Comparison of ENCODE assay signal across 8 mouse cellular contexts in genomic region chr12:103371711-103372110, GRCm38 (mm10). TPM values are rescaled to one million over a fixed set of nuclear protein-coding genes. Genes with fewer than 3 reads are reported as not detected.
DNase-seq lines count a peak whose midpoint lies in the region; ATAC-seq and TF ChIP-seq lines count a peak whose summit lies in the region.

No protein-coding gene starts in this region.

- TF ChIP-seq CTCF in cerebellum, adult 2 months (IDR thresholded peaks at IDR 0.05; ENCODE audit: borderline replicate concordance, insufficient read depth, low read depth, low read length), result peak; percentile 65

- WGBS in heart, embryonic 12.5 days, result 29% methylated on average over 6 of the region's 6 CpGs
- WGBS in cerebellum, adult 2 months, result 26% methylated on average over 6 of the region's 6 CpGs

- H3K27me3 ChIP-seq in heart, embryonic 12.5 days (replicated peaks), result peaks cover 10% of the 10 kb centered on the region
- H3K27me3 ChIP-seq in cerebellum, adult 2 months (ENCODE audit: control insufficient read depth, insufficient read depth, low read length), result no peaks in the 10 kb centered on the region

- DNase-seq in heart, adult 11 months, result peak; percentile 90
- DNase-seq in right cerebral cortex, postnatal 14 days, result peak; percentile 45
- DNase-seq in right cerebral cortex, postnatal 36 days (ENCODE audit: low spot score in 2 of 2), result no peak
- peak; percentile 37 to 48 for DNase-seq in cerebellum, adult 2 months
- peak; percentile 39 for DNase-seq in hindlimb bud, embryonic 11.5 days (ENCODE audit: extremely low spot score, low read depth, low spot score)
- DNase-seq in thymus, postnatal 25 days, result peak; percentile 61

- no peak overlapping the region for H3K9ac ChIP-seq in heart, embryonic 12.5 days

- no peak overlapping the region for H3K4me2 ChIP-seq in heart, embryonic 12.5 days

- peaks cover 16% of the 10 kb centered on the region for H3K4me1 ChIP-seq in heart, embryonic 12.5 days (replicated peaks)
- H3K4me1 ChIP-seq in cerebellum, adult 2 months (ENCODE audit: control insufficient read depth, insufficient read depth, low read length), result no peaks in the 10 kb centered on the region

- ATAC-seq in heart, embryonic 12.5 days (ENCODE audit: insufficient number of reproducible peaks, low FRiP score), result no peak
- ATAC-seq in megakaryocyte-erythroid progenitor cell, adult 5-6 weeks (replicated peaks; ENCODE audit: low FRiP score, low TSS enrichment, poor library complexity, severe bottlenecking), result 0 out of 2 replicates have a peak, but pooled peaks have one; percentile 25

- no peak overlapping the region for H3K4me3 ChIP-seq in heart, embryonic 12.5 days
- no peak overlapping the region for H3K4me3 ChIP-seq in cerebellum, adult 2 months (replicated peaks; ENCODE audit: insufficient read depth, low read depth, low read length)

- H3K27ac ChIP-seq in heart, embryonic 12.5 days (ENCODE audit: poor library complexity, severe bottlenecking), result no peak overlapping the region
- no peak overlapping the region for H3K27ac ChIP-seq in cerebellum, adult 2 months (ENCODE audit: insufficient read depth, low read length)

- TF ChIP-seq POLR2A in cerebellum, adult 2 months (IDR thresholded peaks at IDR 0.05; ENCODE audit: borderline replicate concordance, insufficient read depth, low read length), result no peak

- H3K36me3 ChIP-seq in heart, embryonic 12.5 days, result no peaks in the 10 kb centered on the region

- no peaks in the 10 kb centered on the region for H3K9me3 ChIP-seq in heart, embryonic 12.5 days (replicated peaks)

RNA-seq across cellular contexts. Expression of gene Asb2, which starts 15.9 kb away (rescaled TPM):
- polyA plus RNA-seq in heart, embryonic 12.5 days (2016; fragmentation: Nextera tagmentation; extraction: Ambion mirVana), result 218 TPM in 2 replicates
- 2.1 and 2.7 TPM in 2 replicates for polyA plus RNA-seq in cerebellum, adult 2 months (2012; rRNA removed)
- total RNA-seq in megakaryocyte-erythroid progenitor cell, adult 5-6 weeks (2014; fragmentation: Nextera tagmentation), result 3.5 TPM in 1 of 2 replicates, not detected in the other
- total RNA-seq in megakaryocyte-erythroid progenitor cell, adult 5-6 weeks (2017), result 0.38 TPM in 1 of 2 replicates, not detected in the other

RNA-seq across cellular contexts. Expression of gene Otub2, which starts 16.8 kb away (rescaled TPM):
- 17.7 and 18.4 TPM in 2 replicates for polyA plus RNA-seq in heart, embryonic 12.5 days (2016; fragmentation: Nextera tagmentation; extraction: Ambion mirVana)
- polyA plus RNA-seq in cerebellum, adult 2 months (2012; rRNA removed), result 10.6 and 11.6 TPM in 2 replicates
- total RNA-seq in megakaryocyte-erythroid progenitor cell, adult 5-6 weeks (2014; fragmentation: Nextera tagmentation), result 10.4 and 11.9 TPM in 2 replicates
- total RNA-seq in megakaryocyte-erythroid progenitor cell, adult 5-6 weeks (2017), result 3.0 and 7.1 TPM in 2 replicates

RNA-seq across cellular contexts. Expression of gene 9330161L09Rik, which starts 35.9 kb away (rescaled TPM):
- 0.39 and 0.46 TPM in 2 replicates for polyA plus RNA-seq in heart, embryonic 12.5 days (2016; fragmentation: Nextera tagmentation; extraction: Ambion mirVana)
- 2.3 and 3.2 TPM in 2 replicates for polyA plus RNA-seq in cerebellum, adult 2 months (2012; rRNA removed)
- 2.7 and 3.8 TPM in 2 replicates for total RNA-seq in megakaryocyte-erythroid progenitor cell, adult 5-6 weeks (2014; fragmentation: Nextera tagmentation)
- 0.94 and 2.7 TPM in 2 replicates for total RNA-seq in megakaryocyte-erythroid progenitor cell, adult 5-6 weeks (2017)

RNA-seq across cellular contexts. Expression of gene Ddx24, which starts 53.9 kb away (rescaled TPM):
- polyA plus RNA-seq in heart, embryonic 12.5 days (2016; fragmentation: Nextera tagmentation; extraction: Ambion mirVana), result 72.3 and 78.7 TPM in 2 replicates
- 184 and 187 TPM in 2 replicates for polyA plus RNA-seq in cerebellum, adult 2 months (2012; rRNA removed)
- 89.8 and 108 TPM in 2 replicates for total RNA-seq in megakaryocyte-erythroid progenitor cell, adult 5-6 weeks (2014; fragmentation: Nextera tagmentation)
- 120 and 127 TPM in 2 replicates for total RNA-seq in megakaryocyte-erythroid progenitor cell, adult 5-6 weeks (2017)

Comparison
In these comparisons a context has a peak if more than half of its experiments do, and no peak if none do; other contexts are left out.
1. DNase-seq: peak in heart, adult 11 months (single experiment), right cerebral cortex, postnatal 14 days (single experiment), cerebellum, adult 2 months (2 of 2), hindlimb bud, embryonic 11.5 days (single experiment) and thymus, postnatal 25 days (single experiment); none in right cerebral cortex, postnatal 36 days (0 of 2).
2. RNA of gene Asb2, which starts 15.9 kb away (polyA plus RNA-seq): 218 TPM in heart, embryonic 12.5 days; 2.1 to 2.7 TPM in cerebellum, adult 2 months; every median in the first group is over 10 times any median in the second.